Mouse (Mus musculus) right cerebral cortex, postnatal 4 days (tissue): ENCODE measurements around the gene Ggt6.

ENCODE experiments used
- DNase-seq: peaks from one replicate; pipeline ENCODE4 v3.0.0-alpha.2; 2022

Gene Ggt6

DNA sequence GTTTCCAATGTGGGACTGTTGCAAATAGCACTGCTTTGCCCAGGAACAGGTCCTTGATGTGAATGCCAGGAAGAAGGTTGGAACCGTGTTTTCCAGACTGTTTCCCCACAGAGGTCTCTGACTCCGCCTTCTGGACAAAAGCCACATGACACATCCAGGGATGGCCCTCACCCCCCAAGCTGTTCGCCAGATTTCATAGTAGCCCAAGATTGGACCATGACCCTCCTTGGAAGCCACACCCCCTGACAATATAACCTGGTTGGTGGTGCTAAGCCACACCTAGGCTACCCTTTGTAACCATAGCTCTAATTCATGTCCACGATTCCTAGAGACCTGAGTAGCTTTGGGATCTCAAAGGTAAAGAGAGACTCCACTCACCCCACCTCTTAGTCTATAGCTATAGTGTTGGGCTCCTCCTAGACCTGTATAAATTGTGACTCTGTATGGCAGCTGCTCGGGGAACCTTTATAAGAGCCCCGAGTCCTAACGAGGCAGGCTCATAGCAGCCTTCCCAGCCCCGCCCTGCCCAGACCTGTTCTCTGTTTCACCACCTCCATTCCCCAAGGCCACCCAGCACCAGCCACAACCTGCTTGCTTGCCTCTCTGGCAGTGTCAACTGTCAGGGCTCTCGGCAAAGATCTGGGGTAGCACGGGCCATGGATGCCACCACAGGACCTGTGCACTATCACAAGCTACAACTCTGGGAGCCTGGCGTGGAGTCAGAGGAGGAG, at the start of gene Ggt6:
Gene Ggt6 (plus strand): TSS at position 564 of the 731 bp plus-strand sequence.
- DNase-seq = no peak

DNA sequence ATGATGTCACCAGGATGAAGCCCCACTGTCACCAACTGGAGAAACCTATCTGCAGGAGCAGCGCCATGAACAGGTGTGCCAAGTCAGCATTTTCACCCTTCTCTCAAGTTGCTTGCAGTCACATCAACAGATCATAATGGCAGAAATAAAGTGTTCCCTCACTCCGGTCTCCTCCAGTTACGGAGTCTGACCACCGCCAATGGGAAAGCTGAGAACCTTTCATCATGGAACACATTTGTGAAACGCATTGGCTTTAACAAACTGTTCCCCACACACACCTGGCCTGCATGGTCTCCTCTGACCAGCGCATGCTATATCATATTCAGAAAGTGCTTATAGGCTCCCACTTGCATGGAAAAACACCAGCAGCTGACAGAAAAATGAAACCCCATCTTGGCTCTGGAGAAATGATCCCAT, 47.2 kb upstream of the Ggt6 start:
- DNase-seq = no peak

DNA sequence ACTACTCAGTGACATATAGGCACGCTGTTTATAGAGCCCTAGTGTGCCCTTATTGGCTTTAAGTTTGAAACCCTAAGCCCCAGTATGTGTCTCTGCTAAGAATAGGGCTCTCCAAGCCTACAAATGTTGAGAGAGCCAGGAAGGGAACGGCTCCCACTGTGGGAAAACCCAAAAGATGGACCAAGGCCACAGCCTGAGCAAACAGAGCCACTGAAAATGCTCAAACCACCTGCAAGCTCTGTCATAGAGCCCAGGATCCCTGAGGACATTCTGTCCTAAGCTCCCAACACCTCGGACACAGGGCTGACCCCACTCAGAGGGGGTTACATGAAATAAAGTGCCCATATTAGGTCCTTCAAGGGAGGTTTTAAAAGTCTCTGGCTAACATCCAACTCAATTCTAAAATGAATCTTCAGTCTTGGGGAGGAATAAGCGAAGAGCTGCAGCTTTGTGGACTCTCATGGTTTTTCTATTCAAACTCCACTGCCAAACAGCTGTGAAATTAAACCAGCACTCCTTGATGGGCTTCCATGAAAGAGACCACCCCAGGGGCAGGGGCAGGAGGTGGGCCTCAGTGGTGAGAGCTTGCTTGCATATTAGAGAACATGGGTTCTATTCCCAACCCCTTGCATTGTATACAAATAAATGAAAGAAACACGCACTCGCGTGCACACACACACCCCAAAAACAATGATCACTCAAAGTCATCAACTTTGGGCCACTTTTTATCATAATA, 45.8 kb upstream of the Ggt6 start:
- no peak for DNase-seq

DNA sequence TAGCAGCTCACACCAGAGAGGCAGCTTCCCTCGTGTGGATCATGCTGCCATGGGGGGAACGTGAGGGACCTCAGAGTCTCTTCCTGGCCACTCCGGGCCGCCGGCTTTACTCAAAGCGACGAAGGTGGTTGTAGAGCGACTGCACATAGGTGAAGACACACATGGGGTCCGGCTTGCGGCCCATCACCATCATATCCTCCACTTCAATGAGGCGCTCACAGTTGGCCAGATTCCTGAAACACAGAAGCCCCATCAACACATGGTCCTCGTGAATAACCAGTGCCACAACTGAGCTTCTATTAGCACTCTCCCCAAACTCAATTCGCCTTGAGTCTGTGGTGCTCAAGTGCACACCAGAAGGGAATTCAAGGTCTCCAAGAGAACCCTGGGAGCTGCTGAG, 44.1 kb upstream of the Ggt6 start:
- no peak for DNase-seq

DNA sequence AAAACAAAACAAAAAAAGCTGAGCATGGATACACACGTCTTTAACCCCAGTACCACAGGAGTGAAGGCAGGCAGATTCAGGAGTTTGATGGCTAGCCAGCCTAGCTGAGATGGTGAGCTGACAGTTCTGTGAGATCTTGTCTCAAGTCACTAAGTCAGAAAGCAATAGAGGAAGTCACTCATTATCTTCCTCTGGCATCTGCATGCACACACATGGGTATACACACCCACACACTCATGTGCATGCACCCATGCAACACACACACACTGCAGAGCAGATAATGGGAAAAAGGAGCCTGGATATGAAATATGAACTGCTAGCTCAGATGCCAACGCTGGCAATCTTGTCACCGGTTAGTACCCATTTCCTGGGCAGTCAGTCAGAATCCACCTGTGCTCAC, 42.1 kb upstream of the Ggt6 start:
- no peak for DNase-seq

DNA sequence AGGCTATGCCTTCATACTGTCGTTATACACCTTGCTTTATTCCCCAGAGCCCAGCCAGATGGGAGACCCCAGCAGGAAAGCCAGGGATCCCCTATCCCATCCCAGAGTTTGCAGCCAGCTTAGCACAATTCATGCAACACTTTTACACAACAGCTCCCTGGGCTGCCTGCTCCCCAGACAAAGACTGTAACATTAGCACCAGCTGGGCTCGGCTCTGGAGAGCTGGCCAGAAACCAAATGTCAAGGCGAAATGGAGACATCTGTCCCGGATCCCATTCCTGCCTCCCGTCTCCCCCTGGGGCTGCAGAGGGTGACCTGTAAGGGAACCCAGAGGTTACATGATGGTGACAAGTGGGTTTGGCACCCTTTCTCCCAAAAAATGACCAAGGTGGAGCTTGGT, 41.7 kb upstream of the Ggt6 start:
- DNase-seq = no peak

DNA sequence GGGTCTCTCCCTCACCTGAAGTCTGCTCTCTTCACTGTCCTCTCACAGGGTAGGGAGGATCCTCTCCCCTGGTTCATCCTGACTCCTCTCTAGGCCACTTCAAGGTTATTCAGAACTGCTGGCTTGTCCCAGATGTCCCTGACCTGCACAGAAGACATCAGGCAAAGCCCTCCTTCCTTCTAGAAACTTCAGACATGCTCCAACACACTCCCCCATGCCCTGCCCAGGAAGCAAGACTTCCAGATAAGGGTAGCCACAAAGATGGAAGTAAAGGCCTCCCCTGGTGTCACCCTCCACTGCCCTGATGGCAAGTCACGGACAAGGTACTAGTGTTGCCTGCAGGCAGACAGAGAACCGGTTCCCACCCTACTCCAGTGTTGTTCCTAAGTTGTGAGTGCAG, 40.6 kb upstream of the Ggt6 start:
- no peak for DNase-seq

DNA sequence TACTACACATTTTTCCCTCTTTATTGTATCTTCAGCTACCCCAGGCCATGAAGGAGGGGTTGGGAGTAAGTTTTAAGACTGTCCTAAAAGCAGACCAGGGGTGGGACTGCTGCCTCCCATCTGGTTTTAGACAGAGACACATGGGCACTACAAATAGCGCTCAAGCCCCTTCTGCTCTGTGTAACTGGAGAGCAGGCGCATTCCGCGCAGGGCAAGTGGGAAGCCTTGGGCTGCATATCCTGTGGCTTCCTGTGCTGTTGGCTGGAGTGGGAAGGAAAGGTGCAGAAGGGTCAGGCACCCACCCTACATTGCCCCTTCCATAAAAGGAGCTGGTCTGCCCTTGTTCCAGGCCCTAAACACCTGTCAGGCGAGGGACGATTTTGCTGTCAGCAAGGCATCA, 39.7 kb upstream of the Ggt6 start:
- no peak for DNase-seq

DNA sequence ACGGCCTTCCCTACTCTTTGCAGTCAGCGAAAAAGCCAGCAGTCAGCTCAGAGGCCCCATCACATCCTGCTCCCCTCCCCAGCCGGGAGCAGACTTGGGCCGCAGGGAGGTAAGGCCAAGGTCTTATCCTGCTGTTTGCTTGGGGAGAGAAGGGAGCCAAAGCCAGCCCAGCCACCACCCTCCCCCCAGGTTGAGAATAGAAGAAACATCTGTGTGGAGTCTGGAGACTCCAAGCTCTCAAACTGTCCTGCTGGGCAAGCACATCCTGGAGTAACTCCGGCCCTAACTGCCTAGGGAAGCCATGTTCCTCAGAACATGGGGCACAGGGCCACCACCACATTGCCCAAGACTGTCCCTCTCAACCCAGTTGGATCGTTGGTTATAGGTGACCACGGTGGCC, 38.7 kb upstream of the Ggt6 start:
- DNase-seq = no peak

DNA sequence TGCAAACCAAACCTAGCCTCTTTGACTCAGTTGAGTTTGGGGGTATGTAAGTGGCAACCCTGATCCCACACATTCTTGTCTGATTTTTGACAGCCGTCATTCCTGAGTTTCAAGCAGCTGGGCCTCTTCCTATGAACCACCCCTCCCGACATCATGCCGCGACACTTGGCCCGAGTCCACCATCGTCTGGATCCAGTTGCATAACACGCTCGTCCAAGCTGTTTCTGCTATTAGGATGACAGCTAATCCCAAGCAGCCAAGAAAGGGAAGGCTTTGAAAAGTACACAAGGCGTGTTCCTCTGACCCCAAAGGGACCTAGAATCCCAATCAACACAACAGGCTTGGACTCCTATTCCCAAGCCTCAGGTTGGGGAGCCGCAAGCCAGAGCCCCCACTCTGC, 38.3 kb upstream of the Ggt6 start:
- peak; percentile 14 for DNase-seq

DNA sequence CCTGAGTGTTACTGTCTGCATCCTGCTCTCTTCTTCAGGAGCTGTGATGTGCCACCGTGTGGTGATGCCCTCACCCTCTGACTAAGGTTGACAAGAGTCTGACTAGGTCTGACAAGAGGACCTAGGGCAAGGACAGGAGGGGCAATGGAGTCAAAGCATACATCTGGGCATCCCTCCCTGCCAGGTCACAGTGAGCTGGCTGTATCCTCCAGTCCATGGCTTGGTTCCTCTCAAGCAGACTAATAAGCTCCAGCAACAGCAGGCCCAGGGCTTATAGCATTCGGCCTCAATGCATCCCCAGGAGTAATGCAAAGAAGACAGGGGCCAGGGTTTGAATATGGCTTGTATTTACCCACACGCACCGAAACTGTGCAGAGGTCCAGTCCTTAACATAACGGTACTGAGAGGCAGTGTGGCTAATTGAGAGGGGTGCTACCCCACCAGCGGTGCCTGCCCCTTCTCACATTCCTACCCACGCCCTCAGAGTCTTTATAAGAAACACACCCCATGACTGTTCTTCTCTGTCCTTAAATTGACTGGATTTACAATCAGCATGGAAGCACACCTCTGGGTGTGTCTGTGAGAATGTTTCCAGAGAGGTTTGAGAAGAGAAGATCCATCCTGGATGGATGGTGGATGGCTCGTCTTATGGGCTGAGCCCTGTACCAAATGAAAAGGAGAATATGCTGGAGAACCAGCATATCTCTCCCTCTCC, 37.4 kb upstream of the Ggt6 start:
- no peak for DNase-seq

DNA sequence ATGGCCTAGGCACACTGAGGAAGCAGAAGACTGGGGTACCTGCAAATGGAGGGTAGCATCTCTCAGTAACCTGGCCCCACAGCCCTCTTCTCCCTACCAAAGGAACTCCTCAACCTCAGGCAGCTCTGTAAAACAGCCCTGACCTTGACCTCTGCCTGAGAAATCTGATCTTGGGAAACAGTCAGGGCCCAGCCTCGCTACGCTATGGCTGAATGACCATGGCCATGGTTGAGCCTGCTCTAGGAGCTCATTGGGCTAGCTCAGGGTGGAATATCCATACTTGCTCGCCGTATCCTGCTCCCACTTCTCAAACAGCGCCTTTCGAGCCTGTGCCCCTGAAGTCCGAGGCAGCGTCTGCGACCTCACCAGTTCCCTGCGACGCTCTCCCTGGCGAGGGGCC, 34.3 kb upstream of the Ggt6 start:
- no peak for DNase-seq

DNA sequence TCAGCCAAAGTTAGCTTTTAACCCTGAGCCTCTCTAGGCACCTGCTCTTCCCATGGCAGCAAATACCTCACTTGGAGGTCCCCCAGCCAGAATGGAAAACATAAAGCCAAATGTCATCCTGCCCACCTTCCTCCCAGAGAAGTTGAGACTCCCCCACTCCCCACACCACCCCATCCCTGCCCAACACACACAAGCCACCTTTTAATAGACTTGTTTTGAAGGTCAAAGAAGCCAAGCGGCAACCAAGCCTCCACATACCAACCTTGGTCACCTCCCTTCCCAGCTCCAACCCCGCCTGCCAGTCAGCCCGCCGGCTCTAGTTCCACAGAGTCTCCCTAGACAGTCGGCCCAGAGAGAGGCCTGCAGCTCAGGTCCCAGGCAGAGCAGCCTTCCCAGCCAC, 33.3 kb upstream of the Ggt6 start:
- DNase-seq = no peak

DNA sequence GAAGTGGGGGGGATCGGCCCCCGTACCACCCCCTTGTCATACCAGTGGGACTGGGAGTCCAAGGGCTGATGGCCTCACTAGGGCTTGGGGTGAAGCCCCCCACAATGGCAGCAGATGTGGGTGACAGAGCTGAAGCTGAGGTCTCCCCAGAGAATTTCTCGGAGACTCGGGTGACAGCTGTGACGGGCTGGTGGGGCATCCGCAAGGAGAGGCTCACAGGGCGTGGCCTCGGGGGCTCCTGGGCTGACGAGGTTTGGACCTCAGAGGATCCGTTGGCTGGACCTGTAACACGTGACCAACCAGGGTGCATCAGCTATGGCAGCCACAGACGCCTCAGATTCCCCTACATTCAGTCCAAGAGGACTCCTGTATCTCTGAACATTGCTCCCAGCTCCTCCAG, 32.4 kb upstream of the Ggt6 start:
- DNase-seq = no peak

DNA sequence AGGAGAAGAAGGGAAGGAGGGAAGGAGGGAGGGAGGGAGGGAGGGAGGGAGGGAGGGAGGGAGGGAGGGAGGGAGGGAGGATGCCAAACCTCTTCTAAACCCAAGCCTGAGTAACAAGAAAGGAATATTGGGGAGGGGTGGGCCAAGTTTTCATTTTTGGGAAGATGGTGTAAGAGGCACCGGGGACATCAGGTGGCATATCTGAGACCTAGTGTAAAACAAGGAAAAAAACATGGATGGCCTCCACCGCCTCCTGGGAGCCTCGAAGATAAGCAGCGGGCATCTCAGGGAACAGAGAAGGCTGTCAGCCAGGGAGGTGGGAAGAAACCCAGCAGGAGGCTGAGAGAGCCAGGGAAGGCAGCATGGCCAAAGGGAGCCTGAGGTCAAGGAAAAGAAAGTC, 29.8 kb upstream of the Ggt6 start:
- DNase-seq = no peak

DNA sequence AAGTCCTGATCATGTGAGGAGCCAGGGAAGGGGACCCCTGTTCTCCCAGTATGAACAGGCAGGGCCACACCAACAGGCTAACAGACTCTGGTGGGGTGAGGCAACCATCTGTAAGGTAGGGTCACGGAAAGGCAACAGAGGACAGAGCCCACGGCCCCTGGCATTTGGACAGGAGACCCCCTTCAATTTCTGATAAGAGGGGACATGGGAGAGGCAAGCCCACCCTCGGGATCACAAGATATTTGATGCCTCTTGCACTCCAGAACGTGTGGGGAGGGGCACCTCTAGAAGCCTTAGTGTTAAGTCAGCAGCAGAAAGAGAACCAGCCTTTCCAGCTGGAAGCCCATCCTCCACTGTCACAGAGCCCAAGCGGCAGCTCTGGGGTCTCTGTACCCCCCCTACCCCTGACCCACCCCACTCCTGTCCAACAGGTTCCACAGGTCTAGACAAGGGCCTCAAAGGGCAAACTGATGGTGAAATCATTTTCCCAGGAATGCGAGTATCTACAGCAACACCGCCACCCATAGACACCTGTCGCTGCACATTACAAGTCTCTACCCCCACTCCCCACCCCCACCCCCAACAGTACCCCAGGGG, 29.1 kb upstream of the Ggt6 start:
- no peak for DNase-seq

DNA sequence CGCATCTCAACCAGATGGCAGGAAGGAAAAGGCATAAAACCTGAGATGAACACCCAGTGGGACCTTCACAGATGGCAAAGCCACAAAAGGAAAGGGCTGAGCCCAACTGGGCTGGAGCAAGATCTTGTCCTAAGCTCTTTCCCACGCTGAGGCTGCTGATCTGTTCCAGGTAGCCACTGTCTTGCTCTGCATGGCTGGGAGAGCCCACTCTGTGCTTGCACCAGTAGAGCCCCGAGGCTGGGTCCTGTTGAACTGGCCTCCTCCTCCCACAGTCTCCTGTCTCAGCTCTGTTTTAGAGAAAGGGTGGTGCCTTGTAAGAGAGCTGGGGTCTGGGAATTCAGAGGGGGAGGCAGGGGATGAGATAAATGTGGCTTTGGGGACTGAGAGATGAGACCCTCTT, 28.2 kb upstream of the Ggt6 start:
- no peak for DNase-seq

DNA sequence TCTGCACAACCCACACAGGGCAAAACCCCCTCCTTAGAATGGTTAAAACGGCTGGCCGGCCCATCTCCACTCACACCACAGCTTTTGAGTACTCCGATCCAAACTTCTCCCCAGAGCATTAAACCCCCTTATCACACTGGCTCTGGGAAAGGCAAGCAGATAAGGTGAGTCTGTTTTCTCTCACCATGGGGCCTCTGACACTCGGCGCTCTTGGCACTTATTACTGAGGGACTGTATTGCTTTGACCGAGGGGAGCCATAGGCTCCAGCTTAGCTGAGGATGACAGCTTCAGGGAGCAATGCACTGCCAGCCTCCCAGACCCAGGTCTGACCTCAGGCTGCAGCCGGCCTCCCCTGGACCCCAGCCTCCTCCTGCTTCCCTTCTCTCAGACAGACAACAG, 27.8 kb upstream of the Ggt6 start:
- no peak for DNase-seq

DNA sequence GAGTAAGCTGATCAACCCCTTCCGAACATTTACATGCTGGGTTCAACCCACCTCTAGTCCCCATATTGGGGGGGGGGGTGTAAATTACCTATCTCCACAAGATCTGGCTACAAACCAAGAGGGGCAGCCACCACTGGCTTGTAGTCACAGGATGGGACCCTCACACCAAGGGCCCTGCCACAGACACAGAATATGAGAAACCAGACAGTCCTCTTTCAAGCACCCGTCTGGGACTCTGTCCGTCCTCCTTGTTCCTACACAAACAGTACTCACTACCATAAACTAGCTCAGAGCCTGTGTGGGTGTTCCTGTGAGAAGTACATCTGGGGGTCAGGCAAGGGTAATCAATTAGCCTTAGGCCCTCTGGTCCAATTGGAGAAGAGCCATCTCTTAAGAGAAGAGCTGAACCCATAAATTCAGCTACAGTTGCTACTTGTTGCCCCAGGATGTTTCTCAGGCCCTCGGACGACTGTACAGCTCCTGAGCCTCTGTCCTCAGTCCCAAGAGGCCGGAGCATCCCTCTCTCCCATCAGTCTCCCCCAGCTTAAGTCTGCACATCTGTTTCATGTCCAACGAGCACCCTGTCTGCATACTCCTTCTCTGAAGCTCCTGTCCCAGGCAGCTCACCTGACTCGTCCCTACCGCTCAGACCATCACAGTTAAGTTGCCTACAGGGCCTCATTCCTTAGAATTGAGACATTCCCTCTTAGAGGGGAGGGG, 26.7 kb upstream of the Ggt6 start:
- DNase-seq = no peak

DNA sequence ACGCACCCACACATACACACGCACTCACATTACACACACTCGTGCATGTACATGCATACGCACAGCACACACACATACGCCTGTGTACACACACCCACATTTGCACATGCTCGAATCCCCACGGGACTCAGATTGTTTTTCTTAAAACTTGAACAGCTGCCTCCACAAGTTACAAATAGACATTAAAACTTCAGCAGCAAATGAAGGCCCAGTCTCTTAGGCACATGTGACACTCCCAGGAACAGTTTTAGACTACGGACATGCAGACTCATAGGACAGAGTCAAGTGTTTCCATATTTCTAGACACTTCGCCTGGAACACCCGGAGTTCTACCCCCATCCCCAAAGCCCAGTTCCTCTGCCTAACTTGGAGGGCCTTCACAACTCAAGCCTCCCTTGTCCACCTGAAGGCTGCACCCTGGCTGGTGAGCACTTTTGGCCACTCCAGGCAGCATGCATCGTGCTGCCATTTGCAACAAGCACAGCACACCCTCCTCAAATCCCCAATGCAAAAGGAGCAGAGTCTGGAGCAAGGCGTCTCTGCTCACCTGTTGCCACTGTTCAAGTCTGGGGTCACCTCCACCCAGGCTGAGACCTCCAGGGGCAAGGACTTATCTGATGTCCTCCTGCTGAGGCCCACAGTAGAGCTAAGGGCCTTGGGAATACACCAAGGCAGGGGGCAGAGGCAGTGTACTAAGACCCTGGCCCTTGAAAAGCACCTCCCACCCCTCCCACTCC, 25.5 kb upstream of the Ggt6 start:
- DNase-seq = no peak

DNA sequence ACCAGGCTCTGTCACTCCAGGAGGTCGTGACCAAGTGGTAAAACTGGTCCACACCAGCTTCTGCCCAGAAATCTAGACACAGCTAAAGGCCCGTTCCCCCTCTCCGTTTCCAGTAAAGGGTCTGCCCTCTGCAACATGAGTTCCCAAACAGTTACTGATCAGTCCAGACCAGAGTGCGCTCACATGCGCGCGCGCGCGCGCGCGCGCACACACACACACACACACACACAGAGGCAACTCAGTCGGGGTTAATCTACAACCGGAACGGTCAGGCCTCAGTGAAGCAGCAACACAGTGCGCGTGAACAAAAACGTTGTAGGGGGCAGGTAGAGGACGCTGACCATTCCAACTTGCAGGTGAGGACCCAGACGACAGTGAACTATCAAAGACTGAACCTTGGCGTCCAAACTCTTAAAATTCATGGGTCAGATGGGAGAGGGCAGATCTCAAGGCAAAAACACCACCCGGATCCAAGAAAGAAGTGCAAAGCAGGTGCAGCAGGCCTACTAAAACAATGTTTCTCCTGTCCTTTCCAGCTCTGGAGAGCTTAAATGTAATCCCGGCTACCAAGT, 24.7 kb upstream of the Ggt6 start:
- DNase-seq = no peak
